Mouse (Mus musculus): ENCODE results near the gene Csrp2.

GRCm38 (mm10) chr10:110971483-110971882 lies 51.9 kb downstream of the Csrp2 start:
- TF ChIP-seq CTCF (IDR thresholded peaks at IDR 0.05; ENCODE audit: low read depth) (no peak), EP300 (IDR thresholded peaks at IDR 0.05; ENCODE audit: low read depth) (no peak)
